Mouse (Mus musculus) kidney, postnatal 4 days (tissue): Measurements from ENCODE around the gene Ccl9.
A peak's percentile ranks its signal among the peaks of the same experiment; 100 is the strongest.
"Not testable (repeated sequence)": the region's sequence is repeated elsewhere in the genome, so short reads cannot be mapped to it uniquely, and the experiment has no call there.

Source experiments
- DNase-seq, 2 experiments: peaks; one replicate each; pipeline ENCODE4 v3.0.0; 2021; ENCODE audit warnings: mixed read lengths in 2 of 2

The Ccl9 gene

GRCm38 (mm10) chr11:83578999-83579398, 563 bp upstream of the Ccl9 start:
- no peak for DNase-seq

- no peak for DNase-seq
Measured at GRCm38 (mm10) chr11:83576927-83577555, 1.4 kb downstream of the Ccl9 start.

- peak in 1 of 2 experiments; percentile 7 for DNase-seq
Measured at GRCm38 (mm10) chr11:83572834-83573233, 5.6 kb downstream of the Ccl9 start.

- DNase-seq = peak; percentile 40 to 50
Measured at GRCm38 (mm10) chr11:83572223-83572622, 6.2 kb downstream of the Ccl9 start.

- DNase-seq = no peak
Measured at GRCm38 (mm10) chr11:83570189-83570588, 8.2 kb downstream of the Ccl9 start.

GRCm38 (mm10) chr11:83569249-83569648, 9.2 kb downstream of the Ccl9 start:
- DNase-seq = no peak

GRCm38 (mm10) chr11:83568786-83569185, 9.7 kb downstream of the Ccl9 start:
- no peak for DNase-seq

GRCm38 (mm10) chr11:83568061-83568460, 10.4 kb downstream of the Ccl9 start:
- DNase-seq = no peak

GRCm38 (mm10) chr11:83567311-83567710, 11.1 kb downstream of the Ccl9 start:
- no peak for DNase-seq

- DNase-seq = no peak
Measured at GRCm38 (mm10) chr11:83566617-83567016, 11.8 kb downstream of the Ccl9 start.

GRCm38 (mm10) chr11:83563754-83564153, 14.7 kb downstream of the Ccl9 start:
- peak; percentile 27 to 48 for DNase-seq

- no peak for DNase-seq
Measured at GRCm38 (mm10) chr11:83562311-83562887, 16.0 kb downstream of the Ccl9 start.

GRCm38 (mm10) chr11:83560405-83560804, 18.0 kb downstream of the Ccl9 start:
- DNase-seq = no peak

GRCm38 (mm10) chr11:83557074-83557473, 21.4 kb downstream of the Ccl9 start:
- DNase-seq = no peak

- peak; percentile 73 to 81 for DNase-seq
Measured at GRCm38 (mm10) chr11:83556085-83556781, 22.2 kb downstream of the Ccl9 start.

- no peak for DNase-seq
Measured at GRCm38 (mm10) chr11:83551668-83552067, 26.8 kb downstream of the Ccl9 start.

- DNase-seq = not testable (repeated sequence)
Measured at GRCm38 (mm10) chr11:83551037-83551436, 27.4 kb downstream of the Ccl9 start.

GRCm38 (mm10) chr11:83550186-83550632, 28.2 kb downstream of the Ccl9 start:
- no peak for DNase-seq

- DNase-seq = no peak
Measured at GRCm38 (mm10) chr11:83544214-83544613, 34.2 kb downstream of the Ccl9 start.

- no peak for DNase-seq
Measured at GRCm38 (mm10) chr11:83541415-83541814, 37.0 kb downstream of the Ccl9 start.

- DNase-seq = no peak
Measured at GRCm38 (mm10) chr11:83540931-83541330, 37.5 kb downstream of the Ccl9 start.

GRCm38 (mm10) chr11:83538705-83539314, 39.6 kb downstream of the Ccl9 start:
- DNase-seq = peak; percentile 26 to 40

- no peak for DNase-seq
Measured at GRCm38 (mm10) chr11:83536831-83537230, 41.6 kb downstream of the Ccl9 start.
